Mouse (Mus musculus) cerebellum, postnatal 25 days (tissue): Measurements from ENCODE around the gene Myrfl.

Experiments used
- DNase-seq, 2 experiments: peaks; one replicate each; pipeline ENCODE4 v3.0.0; 2021; ENCODE audit warnings: mixed read lengths in 2 of 2

The Myrfl gene

DNA sequence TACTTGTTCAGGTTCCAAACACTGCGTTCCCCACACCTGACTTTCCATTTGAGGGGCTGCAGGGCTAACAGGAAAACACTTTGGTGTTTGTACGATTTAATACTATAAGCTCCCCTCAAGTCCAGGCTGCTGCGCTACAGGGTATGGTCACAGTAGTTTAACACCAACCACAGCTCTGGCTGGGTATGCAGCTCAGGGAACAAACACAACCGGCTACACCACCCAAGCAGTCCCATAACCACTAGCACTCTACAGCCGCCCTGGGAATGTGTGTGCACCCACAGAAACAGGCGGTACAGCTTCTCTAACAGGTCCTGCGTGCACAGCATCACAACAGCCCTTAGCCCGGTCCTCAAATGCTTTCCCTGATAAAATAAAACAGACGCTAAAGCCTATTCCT is 16.1 kb upstream of the Myrfl start:
- DNase-seq = no peak

DNA sequence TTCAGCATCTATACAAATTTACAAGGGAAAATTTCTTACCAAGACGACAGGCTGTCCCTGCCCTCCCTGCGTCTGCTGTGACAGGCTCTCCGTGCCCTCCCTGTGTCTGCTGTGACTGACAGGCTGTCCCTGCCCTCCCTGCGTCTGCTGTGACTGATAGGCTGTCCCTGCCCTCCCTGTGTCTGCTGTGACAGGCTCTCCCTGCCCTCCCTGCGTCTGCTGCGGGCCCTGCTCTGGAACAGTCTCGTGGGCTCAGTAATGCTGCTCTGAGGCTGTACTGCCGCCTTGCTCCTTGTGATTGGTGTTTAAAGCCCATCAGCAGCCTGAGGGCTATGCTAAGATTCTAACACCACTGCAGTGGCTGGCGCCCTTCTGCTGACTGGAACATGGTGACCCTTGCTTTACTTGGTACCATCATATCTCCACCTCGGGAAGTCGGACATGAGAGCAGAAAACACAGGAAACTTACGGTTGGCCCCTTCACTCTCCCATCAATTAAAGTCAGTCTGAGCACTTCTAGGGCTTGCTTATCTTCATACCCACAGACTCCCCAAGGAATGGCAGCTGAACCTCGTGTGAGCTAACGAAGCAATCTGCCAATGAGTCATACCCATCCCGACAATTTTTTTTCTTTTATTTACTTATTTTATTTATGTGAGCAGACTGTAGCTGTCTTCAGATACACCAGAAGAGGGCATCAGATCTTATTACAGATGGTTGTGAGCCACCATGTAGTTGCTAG is 12.4 kb upstream of the Myrfl start:
- DNase-seq = no peak

DNA sequence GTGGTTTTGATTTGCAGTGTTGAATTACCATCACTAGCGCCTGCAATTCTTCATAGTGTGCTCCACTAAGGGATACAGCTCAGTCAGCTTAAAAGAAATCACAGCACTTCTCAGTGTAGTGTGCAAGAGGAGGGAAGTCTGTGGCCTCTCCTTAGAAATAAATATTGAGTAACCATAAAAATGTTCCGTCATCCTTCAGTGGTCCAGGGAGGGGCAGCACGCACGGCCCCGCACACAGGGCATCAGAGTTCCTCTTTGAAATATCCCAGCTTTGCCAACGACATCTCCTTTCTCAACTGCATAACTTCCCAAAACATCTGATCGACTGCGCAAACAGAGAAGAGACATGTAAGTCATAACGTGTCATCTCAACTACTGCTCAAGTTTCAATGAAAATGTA is 10.1 kb upstream of the Myrfl start:
- no peak for DNase-seq

DNA sequence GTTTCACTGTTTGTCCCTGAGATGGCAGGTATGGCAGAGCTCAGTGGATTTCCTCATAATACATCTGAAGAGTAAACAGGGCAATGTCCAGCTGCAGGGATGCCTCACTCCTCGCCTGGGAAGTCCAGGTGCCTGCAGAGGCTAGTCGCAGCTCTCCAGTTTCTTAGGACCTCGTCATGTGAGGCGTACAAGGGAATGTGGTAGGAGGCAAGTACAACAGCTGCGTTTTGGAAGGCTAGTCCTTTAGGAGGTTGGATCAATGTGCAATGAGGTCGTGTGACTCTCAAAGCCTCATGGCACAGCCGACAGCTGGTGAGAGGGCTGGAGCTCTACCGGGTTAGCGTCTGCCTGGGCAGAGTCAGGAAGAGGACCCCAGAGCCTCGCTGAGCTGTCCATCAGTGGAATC is 7.8 kb upstream of the Myrfl start:
- no peak for DNase-seq

DNA sequence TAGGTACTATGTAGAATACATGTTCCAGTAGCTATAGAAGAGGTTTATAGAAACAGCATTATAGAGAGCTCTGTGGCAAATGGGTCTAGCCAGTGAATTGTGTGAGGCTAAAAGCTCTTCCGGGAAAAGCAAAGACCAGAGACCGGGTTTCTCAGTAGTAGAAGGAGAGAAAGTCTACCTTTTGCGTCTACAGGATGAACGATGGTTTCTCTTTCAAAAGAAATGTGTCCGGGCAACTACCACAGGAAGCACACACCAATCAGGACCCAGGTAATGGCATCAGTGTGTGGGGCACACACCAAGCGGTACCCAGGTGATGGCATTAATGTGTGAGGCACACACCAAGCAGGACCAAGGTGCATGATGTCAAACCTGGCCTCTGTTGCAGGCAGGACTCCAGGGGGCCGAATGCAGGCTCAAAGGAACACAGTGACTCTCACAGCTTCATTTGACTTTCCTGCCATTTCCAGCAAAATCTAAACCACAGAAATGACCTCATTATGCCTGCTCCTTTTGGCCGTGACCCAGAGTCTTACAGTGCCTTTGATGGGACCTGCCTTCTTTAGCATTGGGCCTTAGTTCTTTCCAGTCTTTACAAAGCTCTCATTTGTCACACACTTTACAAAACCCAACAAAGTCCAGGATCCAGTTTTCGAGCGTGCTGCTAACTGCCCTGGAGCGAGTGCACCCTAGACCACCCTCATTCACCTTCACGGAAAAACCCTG is 1.4 kb downstream of the Myrfl start:
- peak; percentile 29 to 38 for DNase-seq

DNA sequence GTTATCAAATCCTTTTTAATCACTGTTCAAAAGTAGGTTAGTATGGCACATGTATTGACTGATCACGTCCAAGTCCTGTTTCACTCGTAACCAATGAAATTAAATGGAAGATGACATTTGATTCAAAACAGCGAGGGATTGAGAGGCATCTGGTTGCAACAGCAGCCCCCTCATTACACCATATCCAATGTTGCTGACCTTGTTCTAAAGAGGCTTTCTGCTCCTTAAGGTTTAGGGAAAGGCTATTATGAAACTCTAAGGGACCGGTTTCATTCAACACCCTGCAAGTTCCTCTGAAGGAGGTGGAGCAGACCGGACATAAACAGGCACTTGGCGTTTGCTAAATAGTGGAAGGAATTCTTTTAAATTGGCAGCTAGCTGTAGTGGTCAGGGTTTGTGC is 2.2 kb downstream of the Myrfl start:
- no peak for DNase-seq

DNA sequence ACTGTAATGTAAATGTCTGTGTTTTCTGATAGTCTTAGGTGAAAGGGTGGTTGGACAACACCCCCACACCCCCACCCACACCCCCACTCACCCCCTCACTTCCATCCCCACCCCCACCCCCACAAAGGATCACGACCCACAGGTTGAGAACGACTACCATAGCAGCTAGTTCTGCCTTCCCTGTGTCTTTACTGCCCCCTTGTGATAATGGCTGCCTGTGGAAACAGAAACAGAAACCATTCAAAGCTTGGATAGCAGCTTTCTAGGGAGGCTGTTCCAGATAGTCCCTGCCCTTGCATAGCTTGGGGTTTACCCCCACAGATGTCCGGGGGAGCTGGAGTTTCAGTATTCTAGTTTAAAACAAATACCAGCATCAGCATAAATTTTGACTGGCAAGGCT is 3.0 kb downstream of the Myrfl start:
- DNase-seq = peak; percentile 60 to 79

DNA sequence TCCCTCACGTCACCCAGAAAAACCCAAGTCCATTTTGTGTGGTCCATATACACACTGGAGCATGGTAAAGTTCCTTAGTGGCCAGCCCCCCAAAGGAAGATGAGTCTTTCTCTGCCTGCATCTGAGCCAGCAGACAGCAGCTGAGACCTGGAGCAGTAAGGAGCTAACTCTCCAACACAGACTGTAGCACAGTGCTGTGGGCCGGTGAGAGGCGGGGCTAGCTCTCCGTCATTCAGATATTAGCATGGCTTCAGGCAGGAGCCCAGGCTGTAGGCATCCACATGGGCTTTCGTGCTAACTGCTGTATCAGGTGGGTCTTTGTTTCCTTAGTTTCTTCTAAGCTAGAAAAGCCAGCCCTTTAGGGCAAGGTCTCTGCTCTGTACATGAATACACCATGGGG is 6.1 kb downstream of the Myrfl start:
- peak in 1 of 2 experiments; percentile 39 for DNase-seq

DNA sequence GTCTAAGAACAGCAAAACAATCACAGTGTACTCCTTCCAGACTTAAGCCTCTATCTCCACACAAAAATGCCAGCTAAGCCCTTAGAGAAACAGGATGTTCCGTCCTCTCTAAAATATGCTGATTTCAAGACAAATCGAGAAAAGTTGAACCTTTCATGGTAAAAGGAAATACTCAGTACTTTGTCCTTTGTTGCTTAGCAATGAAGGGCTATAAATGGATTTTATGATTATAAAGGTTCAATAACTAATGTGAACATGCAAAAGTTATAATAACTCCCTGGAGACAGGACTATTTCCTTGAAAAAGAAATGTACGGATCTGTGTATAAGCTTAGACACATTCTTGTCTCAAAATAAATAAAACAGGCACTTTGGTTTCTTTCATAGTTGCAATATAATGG is 12.2 kb downstream of the Myrfl start:
- no peak for DNase-seq

DNA sequence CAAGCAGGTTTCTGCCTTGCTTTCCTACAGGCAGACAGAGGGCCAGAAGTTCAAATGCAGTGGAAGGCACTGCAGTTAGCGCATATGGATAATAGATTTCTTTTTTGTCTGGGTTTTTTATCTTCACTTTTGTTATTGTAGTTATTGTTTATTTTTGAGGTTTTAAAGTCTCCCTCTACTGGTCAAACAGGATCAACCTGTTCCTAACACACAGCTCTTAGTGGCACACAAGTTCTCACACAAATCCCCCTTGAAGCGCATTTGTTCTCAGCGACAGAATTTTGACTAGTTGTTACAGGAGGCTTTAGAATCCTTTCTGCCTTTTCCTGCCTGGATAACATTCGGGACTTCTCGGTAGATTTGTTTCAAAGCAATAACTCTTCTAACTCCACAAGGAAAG is 13.2 kb downstream of the Myrfl start:
- DNase-seq = no peak

DNA sequence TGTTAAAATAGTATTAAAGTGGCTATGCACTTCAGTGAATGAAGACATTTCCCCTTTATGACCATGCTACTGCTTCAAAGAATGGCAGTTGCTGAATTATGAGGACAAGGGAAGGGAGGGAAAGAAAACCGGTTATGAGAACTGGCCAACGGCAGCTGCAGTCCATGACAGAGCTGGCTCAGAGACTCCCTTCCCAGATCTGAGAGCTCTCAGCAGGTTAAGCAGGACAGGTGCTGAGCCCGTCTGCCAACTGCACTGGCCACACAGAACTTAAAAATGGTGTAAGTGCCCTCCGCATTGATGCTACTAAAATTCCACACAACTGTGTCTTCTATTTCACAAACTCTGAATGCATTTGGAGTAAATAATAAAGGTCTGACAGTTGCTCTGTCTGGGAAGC is 19.3 kb downstream of the Myrfl start:
- DNase-seq = peak; percentile 79 to 83

DNA sequence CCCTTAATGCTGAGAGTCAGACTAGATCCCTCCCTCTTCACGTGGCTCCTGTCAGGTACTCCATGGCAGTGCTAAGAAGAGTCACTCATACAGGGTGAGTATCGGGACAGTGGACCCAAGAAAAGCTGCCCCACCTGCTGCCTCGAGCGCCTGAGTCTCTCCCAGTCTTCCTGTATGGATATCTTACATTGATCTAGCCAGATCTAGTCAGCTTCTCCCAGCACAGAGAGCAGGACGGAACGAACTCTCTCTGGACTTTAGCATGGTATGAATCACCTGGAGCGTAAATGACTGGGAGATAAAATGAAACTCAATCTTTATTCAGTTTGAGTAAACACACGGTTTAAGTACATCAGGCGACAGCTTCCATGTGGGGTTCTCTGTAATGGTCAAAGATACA is 22.2 kb downstream of the Myrfl start:
- DNase-seq = no peak

DNA sequence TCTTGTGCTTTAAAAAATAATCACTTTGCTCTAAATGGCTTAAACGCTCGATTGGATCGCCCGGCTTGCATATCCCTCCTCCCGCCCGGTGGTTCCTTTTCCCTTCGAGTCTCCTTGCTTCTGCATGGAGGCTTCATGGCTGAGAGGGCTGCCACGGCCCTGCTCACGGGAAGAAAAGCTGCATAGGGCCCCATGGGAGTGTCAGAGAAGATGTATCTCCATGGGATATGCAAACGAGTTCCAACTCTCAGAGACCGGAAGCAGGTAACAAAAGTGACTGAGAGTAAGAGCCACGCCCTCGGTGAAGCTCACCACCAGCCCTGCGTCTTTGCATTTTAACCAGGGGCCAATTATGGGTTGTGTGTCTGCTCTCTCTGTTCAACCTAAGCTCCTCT is 24.7 kb downstream of the Myrfl start:
- peak; percentile 60 to 69 for DNase-seq

DNA sequence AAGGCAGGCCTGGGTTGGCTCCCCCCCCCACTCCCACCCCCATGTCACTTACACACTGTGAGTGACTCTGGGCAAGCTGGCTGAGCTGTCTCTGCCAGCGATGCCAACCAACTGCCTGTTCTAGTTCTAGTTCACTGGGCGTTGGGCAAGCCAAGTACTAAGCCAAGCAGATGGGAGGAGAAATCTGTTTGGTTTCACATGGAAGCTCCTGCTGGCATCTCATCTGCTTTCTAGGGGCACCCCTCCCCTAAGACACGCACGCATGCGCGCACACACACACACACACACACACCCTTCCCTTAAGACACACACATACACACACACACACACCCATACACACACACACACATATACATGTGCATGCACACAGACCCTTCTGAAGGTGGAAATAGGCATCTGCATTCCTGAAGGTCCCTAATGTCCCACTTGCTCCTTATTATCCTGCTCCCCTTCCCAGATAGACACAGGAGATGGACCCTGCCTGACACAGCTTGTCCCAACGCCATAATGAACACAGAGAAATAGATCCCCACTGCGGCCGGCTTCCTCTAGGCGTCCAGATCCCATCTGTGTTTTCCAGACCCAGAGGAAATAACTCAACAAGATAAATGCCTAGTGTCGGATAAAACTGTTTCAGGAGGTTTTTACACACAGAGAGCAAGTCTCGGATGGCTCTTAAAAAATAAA is 25.2 kb downstream of the Myrfl start:
- DNase-seq = peak; percentile 85 to 89

DNA sequence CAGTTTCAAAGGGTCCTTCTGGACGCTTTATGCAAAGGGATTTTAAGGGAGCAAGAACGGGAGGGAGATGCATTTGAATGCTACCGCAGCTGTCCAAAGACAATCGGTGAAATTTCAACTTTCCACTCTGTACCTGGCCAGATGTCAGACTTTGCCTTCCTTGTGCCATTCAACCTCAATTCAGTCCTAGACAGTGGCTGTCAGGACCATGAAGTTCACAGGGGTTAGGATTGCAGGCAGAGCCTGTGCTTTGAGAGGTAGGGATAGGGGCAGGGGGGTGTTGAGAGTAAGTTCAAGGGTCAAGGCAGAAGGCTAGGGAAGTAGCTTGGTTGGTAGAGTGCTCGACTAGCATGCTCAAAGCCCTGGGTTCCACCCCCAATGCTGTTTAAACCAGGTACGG is 25.9 kb downstream of the Myrfl start:
- DNase-seq = peak in 1 of 2 experiments; percentile 74

DNA sequence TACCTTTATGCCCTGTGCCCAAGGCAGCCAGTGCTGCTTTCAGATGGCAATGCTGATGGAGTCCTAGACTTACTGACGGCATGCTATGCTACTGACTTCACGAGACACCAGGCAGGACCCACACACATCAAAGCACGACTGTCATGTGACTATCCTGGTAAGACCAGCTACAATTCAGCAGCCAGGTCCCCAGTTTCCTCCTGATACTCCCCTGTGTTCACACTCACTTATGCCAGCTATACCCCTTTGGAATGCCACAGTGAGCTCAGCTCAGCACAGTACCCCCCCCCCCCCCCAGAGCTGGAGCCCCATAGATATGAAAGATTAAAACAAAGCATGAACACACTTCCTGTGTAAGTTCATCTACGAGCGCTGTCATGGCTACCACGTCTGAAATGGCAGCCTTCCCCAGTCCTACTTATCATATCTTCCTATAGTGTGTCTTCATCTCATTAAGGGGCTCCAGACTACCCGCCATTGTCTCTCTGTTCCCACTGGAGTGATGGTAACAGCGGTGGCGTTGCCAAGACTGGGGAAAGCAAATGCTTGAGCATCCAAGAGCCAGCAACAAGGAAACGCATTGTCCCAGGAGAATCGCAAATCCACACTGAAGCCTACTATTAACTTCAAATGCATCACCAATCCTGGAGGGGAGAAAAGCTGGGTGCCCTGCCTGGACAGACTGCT is 43.4 kb downstream of the Myrfl start:
- no peak for DNase-seq

DNA sequence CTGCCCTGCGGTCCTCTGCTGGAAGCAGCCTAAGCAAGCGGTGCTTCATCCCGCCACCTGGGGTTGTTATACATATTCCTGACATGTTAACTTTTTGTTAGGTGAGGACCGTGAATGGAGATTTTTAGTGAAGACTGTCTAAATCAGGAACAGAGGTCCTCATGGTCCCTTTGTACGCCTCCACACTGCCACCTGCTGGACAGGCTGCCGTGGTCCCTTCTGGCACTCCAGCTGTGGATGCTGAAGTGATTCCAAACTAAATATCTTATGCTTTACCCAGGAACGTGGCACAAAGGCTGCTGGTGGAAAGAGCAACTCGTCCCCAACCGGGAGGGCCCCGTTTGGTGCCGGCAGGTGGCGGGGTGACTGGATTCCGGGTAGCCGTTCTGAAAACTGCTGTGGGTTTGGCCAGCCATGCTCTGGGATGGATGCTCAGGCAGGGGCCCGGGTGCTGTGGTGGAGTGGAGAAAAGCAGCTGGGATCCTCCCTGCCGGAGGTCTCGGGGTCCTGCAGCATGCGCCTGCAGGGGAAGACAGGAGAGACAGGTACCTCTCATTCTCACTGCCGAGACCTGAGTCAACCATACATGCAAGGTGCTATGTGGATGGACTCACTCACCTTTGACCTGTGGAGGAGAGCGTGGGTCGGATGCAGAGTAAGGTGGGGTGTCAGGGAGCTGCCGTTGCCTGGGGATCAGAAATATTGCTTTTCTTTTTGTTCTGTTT is 47.8 kb downstream of the Myrfl start:
- DNase-seq = peak; percentile 94 to 97

DNA sequence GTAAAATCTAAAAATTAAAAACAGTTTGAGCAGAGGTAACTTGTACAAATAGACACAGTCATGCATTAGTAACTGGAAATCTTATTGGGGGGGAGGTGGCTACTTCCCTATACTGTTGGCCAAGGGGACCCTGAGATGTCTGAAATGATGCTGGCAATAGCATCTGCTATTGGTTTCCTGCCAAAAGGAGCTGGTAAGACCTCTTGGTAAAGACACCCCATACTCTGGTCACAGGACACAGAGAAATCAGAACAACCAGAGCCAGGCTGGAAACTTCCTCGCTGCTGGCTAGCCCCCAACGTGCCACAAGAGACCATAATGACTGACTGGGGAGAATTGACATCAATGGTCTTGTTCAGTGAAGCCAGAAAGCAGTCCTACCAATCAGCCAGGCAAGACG is 55.2 kb downstream of the Myrfl start:
- no peak for DNase-seq

DNA sequence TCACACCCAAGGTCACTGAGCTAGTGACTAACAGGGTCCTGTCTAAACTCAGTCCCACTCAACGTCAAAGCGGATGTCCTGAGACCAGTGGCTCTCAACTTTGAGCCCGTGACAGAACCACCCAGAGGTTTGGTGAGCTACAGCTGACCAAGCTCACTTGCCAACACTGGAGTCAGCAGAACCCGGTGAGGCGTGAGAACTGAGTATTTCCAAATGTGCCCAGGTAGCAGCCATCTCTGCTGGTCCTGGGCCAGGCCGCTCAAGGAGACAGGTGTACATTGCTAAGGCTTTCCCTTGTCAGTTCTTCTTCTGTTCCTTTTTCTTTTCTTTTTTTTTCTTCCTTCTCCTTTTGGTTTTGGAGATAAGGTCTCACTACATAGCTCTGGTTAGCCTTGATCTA is 66.0 kb downstream of the Myrfl start:
- DNase-seq = no peak

DNA sequence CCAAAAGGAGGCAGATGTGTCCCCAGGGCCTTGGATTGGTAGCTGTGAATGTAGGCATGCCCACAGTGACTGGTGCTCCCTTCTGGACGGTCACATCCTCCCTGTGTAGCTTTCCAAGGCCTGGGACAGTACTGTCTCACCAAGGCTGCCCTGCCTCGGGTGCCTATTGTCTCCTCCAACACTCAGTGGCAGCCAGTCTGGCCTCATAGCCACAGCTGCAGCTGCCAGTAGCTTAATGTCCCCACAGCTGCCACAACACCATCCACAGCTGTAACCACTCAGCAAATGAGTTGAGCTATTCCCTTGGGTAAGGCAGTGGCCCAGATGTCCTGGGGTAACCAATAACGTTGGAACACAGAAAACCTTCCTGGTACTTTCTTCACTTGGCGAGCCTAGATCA is 68.6 kb downstream of the Myrfl start:
- no peak for DNase-seq

DNA sequence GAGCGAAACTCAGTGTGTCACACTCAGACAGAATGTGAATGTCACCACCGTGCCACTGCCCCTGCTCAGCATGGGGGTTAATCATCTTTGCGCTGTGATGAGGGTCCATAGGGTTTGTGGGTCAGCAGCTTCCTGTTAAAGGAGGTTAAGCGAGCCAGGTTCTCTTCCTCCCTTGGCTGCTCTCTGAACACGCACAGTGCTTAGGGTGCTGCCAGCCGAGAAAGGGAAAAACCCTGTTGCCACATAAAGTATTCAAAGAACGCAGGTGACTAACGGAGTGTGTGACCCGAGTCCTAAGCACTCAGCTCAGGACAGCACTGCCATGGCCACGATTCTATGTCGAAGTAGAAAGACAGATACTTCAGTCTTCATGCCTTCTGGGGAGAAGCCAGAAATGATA is 69.4 kb downstream of the Myrfl start:
- DNase-seq = no peak

DNA sequence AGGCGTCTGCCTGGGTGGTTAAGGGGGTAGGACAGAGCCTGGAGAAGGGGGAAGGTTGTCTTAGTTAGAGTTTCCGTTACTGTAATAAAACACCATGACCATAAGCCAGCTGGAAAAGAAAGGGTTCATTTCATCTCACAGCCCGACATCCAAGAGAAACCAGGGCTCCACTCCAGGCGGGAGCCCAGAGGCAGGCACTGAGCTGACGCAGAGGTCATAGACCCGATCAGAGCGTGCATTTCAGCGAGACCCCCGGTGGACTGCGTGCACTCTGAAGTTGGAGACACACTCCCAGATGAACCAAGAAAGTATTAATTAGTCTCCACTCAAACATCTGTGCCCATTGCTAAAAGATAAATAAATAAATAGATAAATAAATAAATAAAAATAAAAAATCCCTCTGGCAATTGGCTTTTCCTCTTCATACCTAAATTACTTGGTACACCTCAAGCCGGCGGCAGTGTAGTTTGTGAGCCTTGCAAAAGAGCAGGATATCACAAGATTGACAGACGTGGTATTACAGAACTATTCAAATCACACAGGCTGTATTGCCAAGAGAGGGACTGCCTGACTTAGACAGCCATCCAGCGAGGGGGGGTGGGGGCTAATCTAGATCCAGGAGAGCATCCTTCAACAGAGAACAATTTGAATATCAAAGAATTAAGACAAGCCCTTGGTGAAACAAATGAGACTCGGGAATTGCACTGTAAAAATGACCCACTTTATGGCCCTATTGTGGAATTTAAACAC is 81.2 kb downstream of the Myrfl start:
- DNase-seq = no peak
